Mouse (Mus musculus): ENCODE data around the gene Adra2b. TPM values are rescaled to one million over a fixed set of nuclear protein-coding genes. Genes with fewer than 3 reads are reported as not detected.

Gene Adra2b
- total RNA-seq, 2 experiments from 2014 or later, result 0.39 to 0.69 TPM

- no peak for TF ChIP-seq CTCF (IDR thresholded peaks at IDR 0.05)
- no peak overlapping the region for H3K4me3 ChIP-seq
- intact Hi-C loops (cut with DNase I), result no loop called here
- peak; percentile 14 for DNase-seq
- no peak overlapping the region for H3K27ac ChIP-seq
Observed at GRCm38 (mm10) chr2:127332807-127333570, 30.0 kb upstream of the Adra2b start.

- no peak overlapping the region for H3K27ac ChIP-seq
- TF ChIP-seq CTCF (IDR thresholded peaks at IDR 0.05), result no peak
- DNase-seq, result peak; percentile 20
- intact Hi-C loops (cut with DNase I), result no loop called here
- no peak overlapping the region for H3K4me3 ChIP-seq
Observed at GRCm38 (mm10) chr2:127333945-127334603, 28.9 kb upstream of the Adra2b start.

GRCm38 (mm10) chr2:127335078-127335541 is 27.9 kb upstream of the Adra2b start:
- H3K4me3 ChIP-seq, result no peak overlapping the region
- no peak overlapping the region for H3K27ac ChIP-seq
- no peak for TF ChIP-seq CTCF (IDR thresholded peaks at IDR 0.05)
- DNase-seq, result no peak
- intact Hi-C loops (cut with DNase I), result no loop called here

- Histone ChIP-seq H3K4me3 (peak within 1 kb of the TSS; percentile 76), H3K27ac (peak within 1 kb of the TSS; percentile 87)
- peak; percentile 86 for DNase-seq
- TF ChIP-seq CTCF (IDR thresholded peaks at IDR 0.05), result no peak
- intact Hi-C loops (cut with DNase I), result no loop called here
Observed at GRCm38 (mm10) chr2:127335767-127336496, 27.1 kb upstream of the Adra2b start, which contains the start of gene Dusp2. Dusp2 (plus strand) TSS chr2:127336159.

GRCm38 (mm10) chr2:127336497-127336832 is 26.5 kb upstream of the Adra2b start:
- intact Hi-C loops (cut with DNase I), result no loop called here
- TF ChIP-seq CTCF (IDR thresholded peaks at IDR 0.05), result no peak
- peak overlapping the region; percentile 87 for H3K27ac ChIP-seq

GRCm38 (mm10) chr2:127336885-127337284 is 26.1 kb upstream of the Adra2b start:
- H3K27ac ChIP-seq, result peak overlapping the region; percentile 87
- intact Hi-C loops (cut with DNase I), result no loop called here

More at GRCm38 (mm10) chr2:127336497-127336832, 26.5 kb upstream of the Adra2b start:
- peak overlapping the region; percentile 76 for H3K4me3 ChIP-seq
- no peak for DNase-seq

GRCm38 (mm10) chr2:127337531-127337930 is 25.5 kb upstream of the Adra2b start:
- no peak for TF ChIP-seq CTCF (IDR thresholded peaks at IDR 0.05)
- no peak for DNase-seq
- intact Hi-C loops (cut with DNase I), result no loop called here
- peak overlapping the region; percentile 76; the same call in 1 of the 2 replicates for H3K4me3 ChIP-seq
- no peak overlapping the region for H3K27ac ChIP-seq

More at GRCm38 (mm10) chr2:127336885-127337284, 26.1 kb upstream of the Adra2b start:
- TF ChIP-seq CTCF (IDR thresholded peaks at IDR 0.05), result no peak
- H3K4me3 ChIP-seq, result peak overlapping the region; percentile 76
- no peak for DNase-seq

GRCm38 (mm10) chr2:127338012-127338411 is 25.0 kb upstream of the Adra2b start:
- TF ChIP-seq CTCF (IDR thresholded peaks at IDR 0.05), result no peak
- no peak overlapping the region for H3K4me3 ChIP-seq
- no peak overlapping the region for H3K27ac ChIP-seq
- DNase-seq, result no peak
- intact Hi-C loops (cut with DNase I), result no loop called here

- Histone ChIP-seq H3K4me3 (peak within 1 kb of the TSS; percentile 76; the same call in 1 of the 2 replicates), H3K27ac (no peak within 1 kb of the TSS)
- DNase-seq, result no peak
- intact Hi-C loops (cut with DNase I), result no loop called here
- TF ChIP-seq CTCF (IDR thresholded peaks at IDR 0.05), result no peak
Observed at GRCm38 (mm10) chr2:127338416-127338815, 24.6 kb upstream of the Adra2b start, which contains the start of gene Astl. Astl (plus strand) TSS chr2:127338639.

- Histone ChIP-seq H3K4me3 (no peak overlapping the region), H3K27ac (no peak overlapping the region)
- intact Hi-C loops (cut with DNase I), result no loop called here
- no peak for TF ChIP-seq CTCF (IDR thresholded peaks at IDR 0.05)
- DNase-seq, result no peak
Observed at GRCm38 (mm10) chr2:127338833-127339232, 24.2 kb upstream of the Adra2b start.

GRCm38 (mm10) chr2:127339262-127339661 is 23.7 kb upstream of the Adra2b start:
- no peak for DNase-seq
- H3K4me3 ChIP-seq, result no peak overlapping the region
- TF ChIP-seq CTCF (IDR thresholded peaks at IDR 0.05), result no peak
- no peak overlapping the region for H3K27ac ChIP-seq
- intact Hi-C loops (cut with DNase I), result no loop called here

- Histone ChIP-seq H3K4me3 (no peak overlapping the region), H3K27ac (no peak overlapping the region)
- peak; percentile 74 for DNase-seq
- TF ChIP-seq CTCF (IDR thresholded peaks at IDR 0.05), result peak; percentile 94
- intact Hi-C loops (cut with DNase I), result loop anchor here (2.0 kb wide), 2 partner anchors 92 to 174 kb away; no protein-coding TSS in a partner anchor
Observed at GRCm38 (mm10) chr2:127341159-127341558, 21.8 kb upstream of the Adra2b start.
